Mouse (Mus musculus) limb, embryonic 13.5 days (tissue): ENCODE measurements around the gene Snx20. TPM values are rescaled to one million over a fixed set of nuclear protein-coding genes. Genes with fewer than 3 reads are reported as not detected.

Experiments used
- ATAC-seq: fragments of 200-750 bp; cut with Nextera tagmentation; 2 replicates; pipeline ENCODE4 v1.8.0; 2017; ENCODE audit warnings: low read depth, moderate number of reproducible peaks, moderate TSS enrichment; ENCODE audit not compliant: low FRiP score
- H3K27ac ChIP-seq: fragments of 300-500 bp; sonication (generic); 2 replicates; pipeline ENCODE4 v1.5.1; 2015; ENCODE audit warnings: inconsistent platforms, mild to moderate bottlenecking, moderate library complexity
- H3K27me3 ChIP-seq: fragments of 300-500 bp; sonication (generic); 2 replicates; pipeline ENCODE4 v1.6.1; 2015; ENCODE audit warnings: mild to moderate bottlenecking, inconsistent platforms
- H3K36me3 ChIP-seq: fragments of 300-500 bp; sonication (generic); 2 replicates; pipeline ENCODE4 v1.6.1; 2015; ENCODE audit warnings: inconsistent platforms, mild to moderate bottlenecking, moderate library complexity
- H3K4me1 ChIP-seq: fragments of 300-500 bp; sonication (generic); 2 replicates; pipeline ENCODE4 v1.6.1; 2015; ENCODE audit warnings: inconsistent platforms
- H3K4me2 ChIP-seq: fragments of 300-500 bp; sonication (generic); replicated peaks from 2 replicates; pipeline ENCODE4 v1.6.1; 2015; ENCODE audit warnings: inconsistent platforms, mild to moderate bottlenecking, moderate library complexity
- H3K4me3 ChIP-seq: fragments of 300-500 bp; sonication (generic); 2 replicates; pipeline ENCODE4 v1.5.1; 2015; ENCODE audit warnings: moderate library complexity, mild to moderate bottlenecking, inconsistent platforms
- H3K9ac ChIP-seq: fragments of 300-500 bp; sonication (generic); 2 replicates; pipeline ENCODE4 v1.6.1; 2015; ENCODE audit warnings: mild to moderate bottlenecking, inconsistent platforms
- H3K9me3 ChIP-seq: fragments of 300-500 bp; sonication (generic); 2 replicates; pipeline ENCODE4 v1.6.1; 2016; ENCODE audit warnings: inconsistent platforms
- WGBS: fragments of 180-500 bp; shearing (Covaris S2); methylation state at CpG from one replicate; pipeline ENCODE4 v1.1.7; 2015; 5-methylcytosine and 5-hydroxymethylcytosine counted together
- polyA plus RNA-seq: library from polyadenylated mRNA; unstranded; fragments of >200 nt; fragmentation: Nextera tagmentation; extraction: Ambion mirVana; gene quantifications from 2 replicates; pipeline ENCODE4 v1.2.1, GENCODE M21; 2015

The Snx20 gene
- 1.2 and 1.5 TPM in 2 replicates for polyA plus RNA-seq

DNA sequence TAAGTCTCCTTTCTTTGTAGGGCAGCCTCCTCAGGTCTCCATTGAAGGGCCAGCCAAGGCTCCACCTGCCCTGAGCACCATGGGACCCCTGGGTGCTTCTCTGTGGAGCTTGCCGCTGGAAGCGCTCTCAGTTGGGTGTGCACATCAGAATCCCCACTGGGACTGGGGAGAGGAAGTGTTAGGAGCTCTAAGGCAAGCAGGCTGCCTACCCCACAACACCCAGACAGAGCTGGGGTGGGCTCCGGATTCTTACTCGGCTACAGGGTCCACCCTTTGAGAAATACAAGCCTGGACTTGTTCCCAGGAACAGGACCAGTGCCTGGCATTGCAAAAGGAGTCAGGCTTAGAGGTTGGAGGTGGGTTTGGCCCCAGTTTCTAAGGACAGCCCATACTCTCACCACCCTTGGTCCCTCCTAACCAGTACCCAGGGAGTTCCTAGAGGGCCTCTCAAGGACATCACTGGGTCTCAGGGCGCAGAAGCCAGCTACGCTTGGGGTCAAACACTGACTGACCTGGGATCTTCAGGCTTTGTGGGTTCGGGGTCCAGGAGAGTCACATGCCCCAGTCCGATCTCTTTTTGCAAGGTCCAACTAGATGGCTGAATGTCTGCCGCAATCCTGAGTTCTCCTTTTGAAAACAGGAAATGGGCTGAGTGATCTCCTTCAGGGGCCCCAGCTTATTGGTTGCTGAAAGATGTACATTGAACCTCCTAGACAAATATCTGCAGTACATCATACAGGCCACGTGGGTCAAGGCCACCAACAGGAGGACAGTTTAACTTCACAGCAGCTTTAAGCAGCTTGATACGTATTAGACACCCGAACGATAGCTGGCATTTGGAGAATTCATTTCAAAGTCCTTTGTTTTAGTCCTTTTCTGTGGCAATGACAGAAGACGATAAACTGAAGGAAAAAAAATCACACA is at the start of gene Snx20:
Gene Snx20 (minus strand): TSS at position 655 of the 924 bp plus-strand sequence.
- Histone ChIP-seq H3K4me2 (no peak within 1 kb of the TSS), H3K27ac (no peak within 1 kb of the TSS), H3K9ac (no peak within 1 kb of the TSS), H3K27me3 (no peaks in the 10 kb centered on the region; the same call in 1 of the 2 replicates), H3K36me3 (no peaks in the 10 kb centered on the region), H3K4me1 (no peaks in the 10 kb centered on the region), H3K9me3 (no peaks in the 10 kb centered on the region), H3K4me3 (no peak within 1 kb of the TSS)
- no peak for ATAC-seq
- WGBS = 80% methylated on average over 14 of the region's 14 CpGs

DNA sequence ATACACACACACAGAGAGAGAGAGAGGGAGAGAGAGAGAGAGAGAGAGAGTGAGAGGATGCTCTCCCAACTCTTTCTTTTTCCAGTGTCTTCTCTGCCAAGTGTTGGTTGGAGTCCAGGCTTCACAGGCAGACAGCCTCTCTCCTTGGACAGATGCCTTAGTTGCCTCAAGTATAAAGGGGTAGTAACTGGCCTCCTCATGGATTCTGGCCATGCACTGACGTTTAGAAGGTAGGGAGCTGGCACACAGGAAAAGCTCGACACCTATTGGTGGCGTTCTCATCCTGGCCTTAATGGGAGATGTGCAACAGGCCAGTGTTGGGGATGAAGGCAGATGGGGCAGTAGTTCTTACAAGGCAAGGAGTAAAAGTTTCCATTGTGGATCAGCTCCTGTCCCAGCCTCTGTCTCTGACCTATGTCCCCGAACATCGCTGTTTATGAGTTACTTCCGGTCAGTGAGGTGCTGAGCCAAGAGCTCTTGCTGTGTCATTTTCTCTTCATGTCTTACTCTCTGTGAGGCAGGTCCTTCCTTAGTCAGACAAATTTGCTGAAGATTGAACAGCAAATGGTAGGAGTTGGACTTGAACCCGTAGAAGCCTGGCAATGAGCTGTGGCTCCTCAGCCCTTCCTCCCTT is 47.8 kb upstream of the Snx20 start:
- no peaks in the 10 kb centered on the region for H3K27me3 ChIP-seq
- H3K9me3 ChIP-seq = no peaks in the 10 kb centered on the region
- no peak overlapping the region for H3K4me2 ChIP-seq
- ATAC-seq = no peak
- H3K4me1 ChIP-seq = peaks cover 11% of the 10 kb centered on the region
- no peaks in the 10 kb centered on the region for H3K36me3 ChIP-seq
- H3K4me3 ChIP-seq = no peak overlapping the region
- no peak overlapping the region; the same call in 1 of the 2 replicates for H3K9ac ChIP-seq
- no peak overlapping the region for H3K27ac ChIP-seq
- WGBS = 84% methylated on average over 7 of the region's 7 CpGs

- Histone ChIP-seq H3K4me1 (peaks cover 2% of the 10 kb centered on the region), H3K27me3 (no peaks in the 10 kb centered on the region), H3K4me2 (no peak overlapping the region), H3K4me3 (no peak overlapping the region), H3K36me3 (no peaks in the 10 kb centered on the region), H3K27ac (no peak overlapping the region), H3K9me3 (no peaks in the 10 kb centered on the region), H3K9ac (no peak overlapping the region)
- ATAC-seq = no peak
- 87% methylated on average over 8 of the region's 8 CpGs for WGBS
These were observed 45.1 kb upstream of the Snx20 start for GRCm38 (mm10) chr8:88681046-88681445.

GRCm38 (mm10) chr8:88680566-88680965 is 44.6 kb upstream of the Snx20 start:
- Histone ChIP-seq H3K27ac (no peak overlapping the region), H3K27me3 (no peaks in the 10 kb centered on the region), H3K4me2 (no peak overlapping the region), H3K9me3 (no peaks in the 10 kb centered on the region), H3K9ac (no peak overlapping the region), H3K4me3 (no peak overlapping the region), H3K36me3 (no peaks in the 10 kb centered on the region), H3K4me1 (no peaks in the 10 kb centered on the region)
- 86% methylated on average over 2 of the region's 2 CpGs for WGBS
- ATAC-seq = no peak

GRCm38 (mm10) chr8:88677071-88677470 is 41.1 kb upstream of the Snx20 start:
- Histone ChIP-seq H3K9me3 (no peaks in the 10 kb centered on the region), H3K9ac (no peak overlapping the region), H3K36me3 (no peaks in the 10 kb centered on the region), H3K27ac (no peak overlapping the region), H3K4me2 (no peak overlapping the region), H3K4me1 (no peaks in the 10 kb centered on the region), H3K27me3 (no peaks in the 10 kb centered on the region), H3K4me3 (no peak overlapping the region)
- ATAC-seq = no peak
- 77% methylated on average over 8 of the region's 8 CpGs for WGBS

GRCm38 (mm10) chr8:88675372-88676165 is 39.6 kb upstream of the Snx20 start:
- H3K9ac ChIP-seq = no peak overlapping the region
- no peaks in the 10 kb centered on the region for H3K9me3 ChIP-seq
- no peak overlapping the region for H3K4me2 ChIP-seq
- no peak overlapping the region for H3K27ac ChIP-seq
- H3K27me3 ChIP-seq = no peaks in the 10 kb centered on the region
- H3K36me3 ChIP-seq = no peaks in the 10 kb centered on the region
- no peaks in the 10 kb centered on the region for H3K4me1 ChIP-seq
- H3K4me3 ChIP-seq = no peak overlapping the region
- no peak for ATAC-seq
- WGBS = 85% methylated on average over 12 of the region's 12 CpGs

DNA sequence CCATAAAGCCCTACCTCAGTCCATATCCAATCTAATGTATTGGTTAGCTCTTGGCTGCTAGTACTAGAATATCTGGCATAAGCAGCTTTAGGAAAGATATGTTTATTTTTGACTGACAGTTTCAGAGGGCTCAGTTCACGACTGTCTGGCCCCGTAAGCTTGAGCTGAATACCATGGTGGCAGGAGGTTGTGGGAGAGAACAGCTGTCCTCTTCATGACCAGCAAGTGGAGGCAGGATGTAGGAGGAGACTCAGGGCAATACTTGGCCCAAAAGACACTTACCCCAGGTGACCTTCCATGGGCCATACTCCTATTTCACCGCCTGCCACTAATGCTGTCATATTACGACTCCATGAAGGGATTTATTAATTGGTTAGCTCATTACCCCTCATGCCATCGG is 37.9 kb upstream of the Snx20 start:
- Histone ChIP-seq H3K27me3 (no peaks in the 10 kb centered on the region), H3K4me3 (no peak overlapping the region), H3K9me3 (no peaks in the 10 kb centered on the region), H3K36me3 (no peaks in the 10 kb centered on the region), H3K9ac (no peak overlapping the region), H3K27ac (no peak overlapping the region), H3K4me2 (no peak overlapping the region), H3K4me1 (no peaks in the 10 kb centered on the region)
- ATAC-seq = no peak
- 63% methylated on average over 5 of the region's 5 CpGs for WGBS

DNA sequence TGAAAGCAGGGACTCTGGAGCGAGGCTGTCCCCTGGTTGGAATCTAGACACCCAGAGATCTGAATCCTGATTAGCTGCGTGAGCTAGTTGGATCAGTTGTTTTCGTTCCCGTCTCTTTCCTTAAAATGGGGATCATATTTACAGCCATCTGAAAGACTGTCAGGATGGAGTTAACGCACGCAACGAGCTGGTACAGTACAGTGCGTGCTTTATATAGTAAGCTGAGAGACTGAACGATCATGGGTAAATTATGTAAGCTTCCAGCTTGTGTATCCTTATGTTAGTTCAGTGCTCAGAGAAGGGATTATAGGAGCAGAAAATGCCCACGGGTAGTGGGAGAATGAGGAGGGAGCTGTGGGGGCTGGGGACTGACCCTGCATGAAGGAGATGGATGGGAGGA is 35.6 kb upstream of the Snx20 start:
- H3K36me3 ChIP-seq = no peaks in the 10 kb centered on the region
- H3K9ac ChIP-seq = no peak overlapping the region
- H3K27me3 ChIP-seq = no peaks in the 10 kb centered on the region
- ATAC-seq = no peak
- no peaks in the 10 kb centered on the region for H3K9me3 ChIP-seq
- no peak overlapping the region for H3K4me3 ChIP-seq
- 71% methylated on average over 10 of the region's 10 CpGs for WGBS
- no peak overlapping the region for H3K4me2 ChIP-seq
- H3K4me1 ChIP-seq = peaks cover 3% of the 10 kb centered on the region; the same call in 1 of the 2 replicates
- H3K27ac ChIP-seq = no peak overlapping the region

DNA sequence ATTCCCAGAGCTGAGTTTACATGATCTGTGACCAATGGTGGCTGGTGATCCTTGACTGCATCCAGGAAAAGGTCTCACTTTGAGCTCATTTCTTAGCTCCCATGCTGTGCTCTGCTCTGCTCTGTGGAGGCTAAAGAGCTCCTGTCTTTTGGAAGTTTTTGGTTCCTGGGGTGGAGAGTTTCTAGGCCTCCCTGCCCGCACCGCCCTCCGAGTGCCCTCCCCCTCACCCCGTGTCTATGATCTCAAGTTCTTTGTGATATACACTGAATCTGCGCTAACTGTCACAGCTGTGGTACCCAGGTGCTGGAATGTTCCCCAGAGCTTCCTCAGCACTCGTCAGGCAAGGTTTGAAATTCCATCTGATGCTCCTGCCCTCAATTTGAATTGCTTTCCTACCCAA is 34.9 kb upstream of the Snx20 start:
- H3K27me3 ChIP-seq = no peaks in the 10 kb centered on the region
- H3K9ac ChIP-seq = no peak overlapping the region
- no peak overlapping the region for H3K4me2 ChIP-seq
- H3K36me3 ChIP-seq = no peaks in the 10 kb centered on the region
- no peaks in the 10 kb centered on the region for H3K9me3 ChIP-seq
- ATAC-seq = no peak
- 73% methylated on average over 6 of the region's 6 CpGs for whole genome bisulfite sequencing
- peaks cover 3% of the 10 kb centered on the region; the same call in 1 of the 2 replicates for H3K4me1 ChIP-seq
- no peak overlapping the region for H3K4me3 ChIP-seq
- H3K27ac ChIP-seq = no peak overlapping the region

DNA sequence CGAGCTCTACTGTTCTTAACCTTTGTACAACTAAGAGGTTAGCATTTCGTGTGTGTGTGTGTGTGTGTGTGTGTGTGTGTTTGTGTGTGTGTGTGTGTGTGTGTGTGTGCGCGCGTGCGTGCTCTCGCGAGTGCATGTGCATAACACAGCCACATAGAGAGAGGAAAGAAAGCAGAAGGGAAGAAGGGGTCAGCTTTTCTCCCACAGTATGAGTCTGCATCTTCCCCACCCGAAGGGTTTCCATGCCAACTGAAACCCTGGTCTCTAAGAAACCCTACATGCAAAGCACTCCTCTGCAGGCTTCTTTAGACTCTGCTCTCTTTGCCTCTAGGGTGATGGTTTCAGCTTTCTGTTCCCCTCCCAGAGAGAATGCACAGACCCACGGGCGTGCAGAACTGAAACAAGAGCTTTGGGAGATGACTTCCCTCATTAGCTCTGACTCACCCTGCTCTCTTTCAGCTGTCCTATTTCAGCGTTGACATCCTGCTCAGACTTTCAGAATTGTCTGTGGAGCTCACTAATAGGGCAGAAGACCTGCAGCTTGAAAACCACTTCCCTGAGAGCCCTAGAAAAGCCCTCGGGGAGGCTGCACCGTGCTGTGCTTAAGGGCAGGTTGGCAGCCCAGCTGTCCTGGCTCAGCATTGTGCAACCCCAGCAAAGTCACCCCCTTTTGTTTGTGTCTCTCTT is 32.6 kb upstream of the Snx20 start:
- 69% methylated on average over 14 of the region's 14 CpGs for WGBS
- no peaks in the 10 kb centered on the region for H3K27me3 ChIP-seq
- H3K36me3 ChIP-seq = no peaks in the 10 kb centered on the region
- no peak overlapping the region for H3K9ac ChIP-seq
- no peak overlapping the region for H3K4me3 ChIP-seq
- peak; percentile 28; the same call in 1 of the 2 replicates for ATAC-seq
- H3K4me2 ChIP-seq = no peak overlapping the region
- no peaks in the 10 kb centered on the region for H3K9me3 ChIP-seq
- no peak overlapping the region for H3K27ac ChIP-seq
- H3K4me1 ChIP-seq = peaks cover 13% of the 10 kb centered on the region

DNA sequence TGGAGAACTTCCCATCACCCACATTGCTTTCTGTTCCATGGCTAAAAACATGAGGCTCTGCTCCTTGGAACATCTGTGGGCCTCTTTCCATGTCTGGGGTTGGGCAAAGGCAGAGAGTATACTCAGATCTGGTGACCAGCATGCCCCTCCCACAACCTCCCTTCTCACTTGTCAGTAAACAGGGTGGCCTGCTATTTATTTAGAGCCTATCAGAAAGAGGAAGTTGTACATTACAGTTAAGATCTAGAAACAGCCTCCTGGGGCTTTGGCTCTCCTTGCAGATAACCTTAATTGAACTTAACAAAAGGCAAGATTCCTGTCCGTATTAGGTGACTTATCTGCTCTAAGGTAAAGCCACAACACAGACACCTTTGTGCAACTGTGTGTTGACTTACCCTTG is 30.5 kb upstream of the Snx20 start:
- WGBS = 34% methylated on average over 1 of the region's 1 CpGs
- peaks cover 13% of the 10 kb centered on the region for H3K4me1 ChIP-seq
- H3K4me3 ChIP-seq = no peak overlapping the region
- H3K4me2 ChIP-seq = no peak overlapping the region
- H3K9ac ChIP-seq = no peak overlapping the region
- no peak for ATAC-seq
- H3K27me3 ChIP-seq = no peaks in the 10 kb centered on the region
- H3K36me3 ChIP-seq = no peaks in the 10 kb centered on the region
- no peaks in the 10 kb centered on the region for H3K9me3 ChIP-seq
- no peak overlapping the region for H3K27ac ChIP-seq
